Mouse (Mus musculus) liver, adult 2 months (tissue): ENCODE results near the gene Ttc23l. TPM values are rescaled to one million over a fixed set of nuclear protein-coding genes. Genes with fewer than 3 reads are reported as not detected.
A peak's percentile ranks its signal among the peaks of the same experiment; 100 is the strongest.
"Not testable (repeated sequence)": the region's sequence is repeated elsewhere in the genome, so short reads cannot be mapped to it uniquely, and the experiment has no call there.

Source experiments
- DNase-seq: peaks from one replicate; pipeline ENCODE4 v3.0.0-alpha.2; 2011; ENCODE audit warnings: low read depth, low spot score; ENCODE audit errors: extremely low read depth
- H3K27ac ChIP-seq: fragments of 200-500 bp; replicated peaks from 2 replicates; pipeline ENCODE4 v1.5.1; 2012; ENCODE audit warnings: low read depth, mild to moderate bottlenecking, control low read depth, inconsistent platforms, low read length; ENCODE audit not compliant: insufficient read depth
- H3K27me3 ChIP-seq: fragments of 200-500 bp; 2 replicates; pipeline ENCODE4 v1.6.1; 2012; ENCODE audit warnings: mild to moderate bottlenecking, moderate library complexity, low read length, inconsistent platforms; ENCODE audit not compliant: control insufficient read depth, insufficient read depth
- H3K36me3 ChIP-seq: fragments of 200-500 bp; 2 replicates; pipeline ENCODE4 v1.6.1; 2012; ENCODE audit warnings: low read length, inconsistent platforms; ENCODE audit not compliant: control insufficient read depth, insufficient read depth
- H3K4me1 ChIP-seq: fragments of 200-500 bp; 2 replicates; pipeline ENCODE4 v1.6.1; 2011; ENCODE audit warnings: low read length; ENCODE audit not compliant: control insufficient read depth, insufficient read depth
- H3K4me3 ChIP-seq: fragments of 200-500 bp; 2 replicates; pipeline ENCODE4 v1.5.1; 2011; ENCODE audit warnings: low read depth, mild to moderate bottlenecking, control low read depth, low read length, moderate library complexity; ENCODE audit not compliant: insufficient read depth
- H3K79me2 ChIP-seq: fragments of 200-500 bp; 2 replicates; pipeline ENCODE4 v1.6.1; 2012; ENCODE audit warnings: inconsistent platforms, mild to moderate bottlenecking, low read length, moderate library complexity; ENCODE audit not compliant: control insufficient read depth, insufficient read depth
- H3K9ac ChIP-seq: fragments of 200-500 bp; 2 replicates; pipeline ENCODE4 v1.6.1; 2012; ENCODE audit warnings: low read depth, mild to moderate bottlenecking, control low read depth, inconsistent platforms, low read length
- CTCF ChIP-seq: fragments of 200-500 bp; IDR thresholded peaks from 2 replicates; pipeline ENCODE4 v1.5.1; 2011; ENCODE audit warnings: low read depth, low read length, control low read depth
- POLR2A ChIP-seq: fragments of 200-500 bp; IDR thresholded peaks from 2 replicates; pipeline ENCODE4 v1.6.1; 2011; ENCODE audit warnings: low read length, control low read depth; ENCODE audit not compliant: insufficient read depth; ENCODE audit errors: extremely low read depth
- WGBS: fragments of 180-500 bp; shearing (Covaris S2); methylation state at CpG from one replicate; pipeline ENCODE4 v1.1.7; 2018; 5-methylcytosine and 5-hydroxymethylcytosine counted together
- polyA plus RNA-seq: library from polyadenylated mRNA; depleted of rRNA; stranded (reverse); fragments of >200 nt; gene quantifications from 2 replicates; pipeline ENCODE4 v1.2.3, GENCODE M21; 2012
- total RNA-seq: library from RNA; depleted of rRNA; stranded (reverse); fragments of >200 nt; gene quantifications from 2 replicates; pipeline ENCODE4 v1.2.3, GENCODE M21; 2014

The Ttc23l gene
- total and polyA plus RNA-seq, 2 experiments, result not detected

GRCm38 (mm10) chr15:10506099-10506498 lies 52.4 kb downstream of the Ttc23l start:
- DNase-seq, result no peak
- Histone ChIP-seq H3K4me1 (no peaks in the 10 kb centered on the region), H3K9ac (no peak overlapping the region), H3K79me2 (no peaks in the 10 kb centered on the region), H3K36me3 (no peaks in the 10 kb centered on the region), H3K27ac (no peak overlapping the region), H3K4me3 (no peak overlapping the region), H3K27me3 (no peaks in the 10 kb centered on the region)
- WGBS, result 54% methylated on average over 11 of the region's 11 CpGs
- TF ChIP-seq POLR2A (no peak), CTCF (no peak)

GRCm38 (mm10) chr15:10500838-10501719 lies 57.4 kb downstream of the Ttc23l start:
- Histone ChIP-seq H3K36me3 (no peaks in the 10 kb centered on the region), H3K79me2 (no peaks in the 10 kb centered on the region), H3K4me3 (no peak overlapping the region), H3K27ac (no peak overlapping the region), H3K27me3 (no peaks in the 10 kb centered on the region), H3K4me1 (no peaks in the 10 kb centered on the region), H3K9ac (no peak overlapping the region)
- TF ChIP-seq POLR2A (no peak), CTCF (peak; percentile 85)
- DNase-seq, result no peak
- 58% methylated on average over 11 of the region's 11 CpGs for WGBS

GRCm38 (mm10) chr15:10500035-10500434 lies 58.4 kb downstream of the Ttc23l start:
- H3K36me3 ChIP-seq, result no peaks in the 10 kb centered on the region
- 72% methylated on average over 5 of the region's 5 CpGs for WGBS
- no peak for DNase-seq
- TF ChIP-seq POLR2A (no peak), CTCF (no peak)
- no peak overlapping the region for H3K4me3 ChIP-seq
- no peaks in the 10 kb centered on the region for H3K79me2 ChIP-seq
- no peak overlapping the region for H3K27ac ChIP-seq
- no peak overlapping the region for H3K9ac ChIP-seq
- no peaks in the 10 kb centered on the region for H3K27me3 ChIP-seq
- H3K4me1 ChIP-seq, result no peaks in the 10 kb centered on the region

DNA sequence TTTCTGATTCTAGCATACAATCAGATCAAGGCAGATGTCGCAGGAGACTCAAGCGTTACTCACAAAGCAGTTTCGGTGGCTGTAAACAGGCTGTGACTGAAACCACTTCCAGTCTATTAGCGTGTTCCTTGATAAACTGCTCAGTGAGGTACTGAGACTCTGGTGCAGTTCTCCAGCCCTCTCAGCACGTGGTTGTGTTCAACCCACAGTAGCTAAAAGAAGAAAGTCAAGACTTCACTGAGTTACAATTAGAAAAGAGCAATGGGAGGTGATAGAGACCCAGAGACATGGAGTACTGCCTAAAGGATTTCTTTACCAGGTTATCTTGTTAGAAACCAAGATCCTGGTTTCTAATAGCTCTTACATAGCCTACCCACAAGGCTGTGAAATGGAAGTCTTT lies 58.9 kb downstream of the Ttc23l start:
- DNase-seq, result no peak
- WGBS, result 81% methylated on average over 5 of the region's 5 CpGs
- no peak for TF ChIP-seq POLR2A
- TF ChIP-seq CTCF, result no peak
- Histone ChIP-seq H3K36me3 (no peaks in the 10 kb centered on the region), H3K4me3 (no peak overlapping the region), H3K27ac (no peak overlapping the region), H3K4me1 (no peaks in the 10 kb centered on the region), H3K27me3 (no peaks in the 10 kb centered on the region), H3K79me2 (no peaks in the 10 kb centered on the region), H3K9ac (no peak overlapping the region)

DNA sequence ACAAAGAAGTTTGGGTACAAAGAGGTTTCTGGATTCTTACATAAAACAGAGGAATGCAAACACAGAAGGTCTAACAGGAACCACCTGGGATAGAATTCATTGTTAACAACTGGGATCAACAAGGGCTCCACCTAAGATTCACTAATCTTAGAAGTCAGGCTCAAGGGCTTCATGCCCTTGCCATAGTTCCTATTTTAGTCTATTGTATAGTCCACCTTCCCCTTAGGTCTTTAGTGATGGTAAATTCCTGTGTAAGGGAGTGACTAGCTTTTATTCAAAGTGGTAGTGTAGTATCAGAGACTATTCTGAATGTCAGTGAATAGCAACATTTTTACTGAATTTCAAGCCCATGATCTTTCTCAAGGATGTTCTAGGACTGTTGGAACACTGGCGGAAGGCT lies 61.8 kb downstream of the Ttc23l start:
- not testable (repeated sequence) for DNase-seq, H3K27me3 ChIP-seq, H3K79me2 ChIP-seq, H3K9ac ChIP-seq, H3K4me3 ChIP-seq, H3K27ac ChIP-seq, H3K4me1 ChIP-seq
- peaks cover 11% of the 10 kb centered on the region for H3K36me3 ChIP-seq
- 95% methylated on average over 1 of the region's 1 CpGs for WGBS

- Histone ChIP-seq H3K27ac (no peak overlapping the region), H3K4me3 (no peak overlapping the region), H3K36me3 (peaks cover 15% of the 10 kb centered on the region), H3K79me2 (no peaks in the 10 kb centered on the region), H3K9ac (no peak overlapping the region), H3K4me1 (no peaks in the 10 kb centered on the region), H3K27me3 (no peaks in the 10 kb centered on the region)
- WGBS, result 91% methylated on average over 11 of the region's 11 CpGs
- DNase-seq, result no peak
- TF ChIP-seq CTCF (no peak), POLR2A (no peak)
Measured at GRCm38 (mm10) chr15:10495944-10496343, 62.5 kb downstream of the Ttc23l start.
